Mouse (Mus musculus): ENCODE results near the gene Naaladl2.
A peak's percentile ranks its signal among the peaks of the same experiment; 100 is the strongest.
"Not testable (repeated sequence)": the region's sequence is repeated elsewhere in the genome, so short reads cannot be mapped to it uniquely, and the experiment has no call there.

Naaladl2 gene

DNA sequence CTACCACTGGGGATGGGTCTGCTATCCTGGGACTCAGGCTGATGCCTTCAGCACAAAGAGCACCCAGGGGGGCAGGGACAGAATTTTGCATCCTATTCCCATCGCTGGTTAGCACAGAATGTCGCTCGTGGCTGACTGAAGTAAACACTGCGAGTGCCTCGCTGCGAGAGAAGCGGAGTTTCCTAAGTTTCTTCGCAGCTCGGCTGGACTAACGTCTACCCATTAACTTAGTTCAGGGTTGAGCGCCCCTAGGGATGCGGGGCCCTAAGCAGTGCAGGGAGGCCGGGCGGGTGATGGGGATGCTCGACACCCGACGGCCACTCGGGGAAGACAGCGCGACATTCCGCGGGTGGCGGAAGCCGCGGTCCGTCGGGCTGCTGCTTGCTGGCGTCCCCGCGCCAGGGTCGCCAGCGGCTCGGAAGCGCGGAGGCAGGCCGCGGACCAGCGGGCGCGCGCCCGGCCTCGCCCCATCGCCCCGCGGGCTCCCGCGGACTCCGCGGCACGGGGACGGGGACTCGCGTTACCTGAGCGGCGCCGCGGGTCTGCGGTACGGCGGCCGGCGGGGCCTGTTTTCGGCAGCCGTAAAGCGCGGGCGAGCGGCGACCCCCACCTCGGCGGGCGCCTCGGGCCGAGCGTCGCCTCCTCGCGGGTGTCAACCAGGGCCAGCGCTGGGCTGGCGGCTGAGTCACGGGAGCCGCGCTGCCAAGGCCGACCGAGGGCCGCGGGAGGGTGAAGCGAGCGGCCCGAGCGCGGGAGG is at the start of gene Naaladl2:
Gene Naaladl2 (minus strand): TSS at position 707 of the 757 bp plus-strand sequence.
- DNase-seq (ENCODE audit: low spot score): peak; percentile 74

DNA sequence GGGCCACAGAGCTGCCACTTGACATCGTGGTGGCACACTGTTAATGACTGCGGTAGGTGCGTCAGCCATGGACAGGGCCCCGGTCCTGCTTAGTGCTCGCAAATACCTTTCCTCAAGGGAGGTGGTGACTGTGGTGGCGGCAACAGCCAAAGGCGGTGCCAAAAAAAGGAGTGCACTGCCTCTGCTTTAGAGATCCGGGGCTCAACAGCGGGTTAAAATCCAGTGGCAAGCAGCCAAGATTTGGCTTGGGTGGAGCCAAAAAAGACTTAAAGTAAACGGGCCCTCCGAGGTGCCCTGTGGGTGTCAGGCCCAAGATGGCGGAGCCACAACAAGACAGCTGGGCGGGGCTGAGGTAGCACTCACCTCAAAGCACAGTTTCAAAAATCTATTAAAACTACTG is 7.7 kb upstream of the Naaladl2 start:
- no peak for DNase-seq (ENCODE audit: low spot score)

DNA sequence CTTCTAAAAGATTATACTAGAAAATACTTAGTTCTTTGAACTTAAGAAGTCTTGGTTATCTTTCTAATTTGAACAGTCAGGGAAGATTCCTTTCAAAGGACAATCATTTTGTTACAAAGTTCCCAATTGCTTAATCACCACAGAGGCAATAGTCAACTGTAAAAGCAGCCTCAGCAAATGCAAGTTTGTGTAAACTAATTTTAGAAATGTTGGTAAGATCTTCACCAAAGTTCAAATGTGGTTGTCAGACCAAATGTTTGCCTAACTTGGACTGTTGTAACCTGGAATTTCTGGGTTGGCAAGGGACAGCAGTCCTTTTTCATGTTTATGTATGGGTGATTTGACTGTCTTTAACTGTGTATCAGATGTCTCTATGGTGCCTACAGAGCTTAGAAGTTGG is 3.2 kb upstream of the Naaladl2 start:
- no peak for DNase-seq (ENCODE audit: low spot score)

DNA sequence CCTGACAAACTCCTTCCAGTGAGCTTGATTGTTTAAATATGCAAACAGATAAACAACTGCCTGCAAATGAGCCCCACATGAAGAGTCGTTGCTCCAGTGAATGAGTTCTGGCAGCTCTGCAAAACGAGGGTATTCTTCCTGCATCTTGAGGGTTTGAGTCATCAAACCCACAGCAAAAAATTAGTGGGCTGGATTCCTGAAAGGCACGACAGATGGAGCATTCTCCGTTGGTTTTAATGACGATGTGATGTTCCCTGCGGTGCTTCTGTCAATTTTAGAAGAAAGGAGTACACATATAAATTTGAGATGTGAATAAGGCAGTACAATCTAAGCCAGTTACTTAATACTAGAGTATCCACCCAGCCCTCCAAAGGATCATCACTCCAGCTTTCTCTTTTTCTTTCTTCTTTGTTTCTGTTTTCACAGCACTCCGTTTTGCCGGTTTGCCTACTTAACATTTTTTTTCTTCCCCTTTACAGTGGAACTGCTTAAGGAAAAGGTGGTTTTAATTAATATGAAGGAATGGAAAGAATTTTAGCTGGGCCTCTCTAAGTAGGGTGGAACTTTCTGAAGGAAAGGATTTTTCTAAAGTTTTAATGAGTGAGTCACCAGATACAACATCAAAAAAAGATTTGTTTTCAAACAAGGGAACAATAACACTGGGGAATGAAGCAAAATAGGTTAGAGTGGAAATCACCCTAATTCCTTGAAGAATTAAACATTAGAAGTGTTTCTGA is 1.1 kb upstream of the Naaladl2 start:
- DNase-seq (ENCODE audit: low spot score): peak; percentile 53

DNA sequence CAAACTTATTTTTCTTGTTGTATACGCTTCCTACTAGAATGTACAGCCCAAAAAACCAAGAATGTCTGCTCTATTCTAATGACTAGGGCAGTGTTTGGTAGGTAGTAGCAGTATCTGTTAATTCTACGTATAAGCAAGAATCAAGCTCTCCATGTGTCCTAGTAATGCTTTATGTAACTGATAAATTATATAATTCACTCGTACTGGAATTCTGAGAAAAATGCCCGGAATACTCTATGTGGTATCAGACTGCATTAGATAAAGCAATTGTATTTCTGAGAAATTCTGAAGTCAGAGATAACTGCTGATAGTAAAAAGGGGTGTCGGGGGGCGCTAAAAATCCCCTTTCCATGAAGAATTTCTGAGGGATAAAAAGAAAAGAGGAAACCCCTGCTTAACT is 950 bp downstream of the Naaladl2 start:
- no peak for DNase-seq (ENCODE audit: low spot score)

DNA sequence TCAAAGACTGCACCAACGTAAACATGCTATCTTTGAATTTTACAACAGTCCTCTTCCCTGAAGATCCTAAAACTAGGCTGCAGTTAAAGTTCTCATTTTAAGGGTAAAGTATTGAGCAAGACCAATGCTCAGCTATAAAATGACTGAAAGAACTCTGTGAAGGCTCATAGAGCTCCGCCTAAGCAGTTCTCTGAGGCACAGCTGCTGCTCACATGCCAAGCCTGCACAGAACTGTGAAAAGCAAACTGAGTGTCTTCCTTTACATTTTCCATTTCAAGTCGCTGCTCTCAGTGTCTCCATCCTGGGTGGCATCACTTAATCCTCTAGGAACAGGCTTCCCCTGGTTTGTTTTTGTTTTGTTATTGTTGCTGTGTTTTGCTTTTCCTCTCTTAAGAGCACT is 12.2 kb downstream of the Naaladl2 start:
- no peak for DNase-seq (ENCODE audit: low spot score)

DNA sequence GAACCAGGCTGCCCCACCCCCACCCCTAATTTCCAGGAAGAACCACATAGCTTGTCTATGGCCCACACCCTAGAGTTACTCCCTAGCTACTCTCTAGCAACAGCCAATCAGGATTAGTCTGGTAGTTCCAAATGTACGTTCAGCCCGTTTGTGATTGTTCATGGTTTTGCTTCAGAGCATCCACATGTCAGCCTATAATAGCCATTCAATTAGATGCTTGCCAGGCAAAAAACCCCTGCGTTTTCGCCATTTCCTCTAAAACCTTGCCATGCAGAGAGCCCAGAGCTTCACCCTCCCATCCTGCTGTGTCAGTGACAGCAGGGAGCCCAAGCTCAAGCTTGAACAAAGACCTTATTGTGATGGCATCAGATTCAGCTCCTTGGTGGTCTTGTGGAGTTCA is 16.2 kb downstream of the Naaladl2 start:
- peak; percentile 63 for DNase-seq (ENCODE audit: low spot score)

DNA sequence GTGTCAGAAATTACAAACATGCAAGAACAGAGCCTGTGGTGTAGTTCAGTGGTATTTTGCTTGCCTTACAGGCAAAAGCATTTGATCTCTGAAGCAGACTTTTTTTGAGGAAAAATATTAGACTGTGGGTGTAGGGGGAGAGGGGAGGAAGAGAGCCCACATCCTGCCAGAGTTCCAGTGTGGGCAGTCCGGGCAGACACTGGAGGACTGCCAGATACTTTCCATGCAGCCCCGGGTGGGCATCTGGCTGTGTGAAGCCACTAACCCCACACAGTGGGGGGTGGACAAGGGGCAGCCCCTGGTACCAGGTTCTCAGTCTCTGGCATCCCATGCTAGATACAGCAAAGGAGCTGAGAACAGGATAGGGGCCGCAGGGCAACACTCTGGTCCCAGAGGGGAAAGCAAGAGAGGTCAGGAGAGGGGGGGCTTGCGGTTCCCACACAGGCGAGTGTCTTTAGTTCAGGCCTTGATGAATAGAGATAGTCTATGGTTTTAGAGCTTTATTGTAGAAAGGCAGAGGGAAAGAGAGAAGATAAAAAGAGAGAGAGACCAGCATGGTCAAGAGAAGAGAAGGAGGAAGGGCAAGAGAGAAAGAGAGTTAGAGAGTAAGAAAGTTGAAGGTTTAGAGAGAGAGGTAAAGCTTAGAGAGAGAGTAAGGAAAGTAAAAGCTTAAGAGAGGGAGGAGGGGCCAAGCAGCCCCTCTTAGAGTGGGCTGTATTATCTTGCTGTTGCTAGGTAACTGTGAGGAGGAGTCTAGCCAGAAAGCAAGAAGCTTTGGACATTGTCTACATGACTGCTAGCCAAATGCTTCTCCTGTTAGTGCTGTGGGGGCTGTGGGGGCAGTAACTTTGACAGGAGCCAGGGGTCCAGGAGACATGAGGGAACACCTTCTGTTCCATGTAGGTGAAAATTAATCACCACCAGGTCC is 18.9 kb downstream of the Naaladl2 start:
- peak; percentile 60 for DNase-seq (ENCODE audit: low spot score)

DNA sequence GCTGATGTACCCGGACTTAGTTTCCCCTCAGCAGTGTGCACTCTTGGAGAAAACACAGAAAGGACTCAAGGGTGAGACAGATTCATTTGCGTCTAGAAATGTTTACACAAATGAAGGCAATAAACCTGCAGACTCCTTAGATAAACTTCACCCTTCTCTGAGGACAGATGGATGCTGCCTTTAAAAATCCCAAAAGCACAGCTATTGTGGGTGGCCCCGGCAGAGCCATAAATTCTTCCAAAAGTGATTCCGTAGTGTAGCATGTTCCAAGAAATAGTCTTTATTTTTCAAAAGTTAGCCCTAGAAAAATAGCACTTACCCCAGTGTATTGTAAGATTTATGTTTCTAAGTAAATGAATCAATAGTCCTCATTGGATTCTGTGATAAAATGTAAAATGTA is 31.0 kb downstream of the Naaladl2 start:
- no peak for DNase-seq (ENCODE audit: low spot score)

DNA sequence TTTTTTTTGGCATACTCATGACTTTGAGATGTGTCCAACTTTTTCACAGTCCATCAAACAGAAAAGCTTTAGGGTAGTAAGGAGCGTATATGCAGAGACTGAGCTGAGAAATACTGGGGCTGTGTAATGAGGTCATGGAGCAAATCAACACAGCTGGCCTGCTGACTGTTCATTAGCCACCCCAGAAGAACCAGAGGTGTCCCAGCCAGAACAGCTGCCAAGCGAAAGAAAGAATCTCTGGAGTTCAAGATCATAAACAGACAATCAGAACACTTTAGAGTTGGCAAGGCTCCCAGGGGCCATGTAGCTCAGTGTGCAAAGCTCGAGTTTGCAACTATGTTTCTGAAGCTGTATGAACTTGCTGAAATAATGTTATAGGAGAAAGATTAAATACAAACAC is 35.1 kb downstream of the Naaladl2 start:
- DNase-seq (ENCODE audit: low spot score): no peak

DNA sequence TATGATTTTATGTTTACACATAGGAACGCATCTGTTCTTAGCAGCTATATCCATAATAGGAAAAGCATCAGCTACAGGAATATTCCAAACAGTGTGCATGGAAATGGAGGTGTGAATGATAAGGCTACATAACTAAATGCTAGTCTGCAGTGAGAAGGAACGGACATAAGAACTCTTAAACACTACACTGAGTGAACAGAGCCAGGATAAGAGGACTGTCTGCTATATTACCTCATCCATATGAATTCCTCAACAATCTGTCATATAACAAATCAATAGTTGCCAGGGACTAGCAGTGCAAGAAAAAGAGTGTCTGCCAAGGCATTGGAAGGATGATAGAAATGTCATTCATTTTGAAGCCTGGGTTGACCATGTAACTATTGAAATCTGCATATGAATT is 51.1 kb downstream of the Naaladl2 start:
- DNase-seq (ENCODE audit: low spot score): no peak

DNA sequence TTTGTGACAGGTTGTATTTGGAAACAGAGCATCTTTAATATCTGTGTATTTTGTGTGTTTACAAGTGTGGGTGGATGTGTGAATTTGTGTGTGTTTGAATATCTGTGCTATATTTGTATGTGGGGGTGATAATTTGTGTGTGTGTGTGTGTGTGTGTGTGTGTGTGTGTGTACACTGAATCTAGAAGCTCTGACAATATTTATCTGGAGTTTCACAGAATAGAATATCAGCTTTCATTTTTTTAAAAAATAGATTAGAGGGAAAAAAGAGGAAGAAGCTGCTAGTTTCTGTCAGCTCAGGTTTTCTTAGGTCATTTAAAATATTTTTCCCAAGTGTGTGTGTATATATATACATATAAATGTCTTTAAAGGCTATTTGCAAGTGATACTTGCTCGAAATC is 68.3 kb downstream of the Naaladl2 start:
- no peak for DNase-seq (ENCODE audit: low spot score)

DNA sequence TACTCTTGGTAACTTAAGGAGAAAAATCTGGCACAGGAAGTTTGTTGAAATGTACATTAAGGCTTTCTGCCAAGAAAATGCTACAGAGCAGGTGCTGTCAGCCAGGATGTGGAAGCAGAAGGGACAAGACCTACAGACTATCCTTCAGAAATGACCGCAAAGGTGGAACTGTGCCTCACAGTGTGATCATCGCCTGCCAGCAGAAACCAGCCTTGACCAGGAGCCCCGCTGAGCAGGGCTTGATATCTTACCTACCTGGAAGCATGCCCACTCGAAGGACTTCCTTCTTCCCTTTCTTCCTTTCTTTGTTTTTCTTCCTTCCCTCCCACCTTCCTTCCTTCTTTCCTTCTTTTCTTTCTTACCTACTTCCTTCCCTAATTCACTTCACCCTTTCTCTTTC is 69.8 kb downstream of the Naaladl2 start:
- no peak for DNase-seq (ENCODE audit: low spot score)

DNA sequence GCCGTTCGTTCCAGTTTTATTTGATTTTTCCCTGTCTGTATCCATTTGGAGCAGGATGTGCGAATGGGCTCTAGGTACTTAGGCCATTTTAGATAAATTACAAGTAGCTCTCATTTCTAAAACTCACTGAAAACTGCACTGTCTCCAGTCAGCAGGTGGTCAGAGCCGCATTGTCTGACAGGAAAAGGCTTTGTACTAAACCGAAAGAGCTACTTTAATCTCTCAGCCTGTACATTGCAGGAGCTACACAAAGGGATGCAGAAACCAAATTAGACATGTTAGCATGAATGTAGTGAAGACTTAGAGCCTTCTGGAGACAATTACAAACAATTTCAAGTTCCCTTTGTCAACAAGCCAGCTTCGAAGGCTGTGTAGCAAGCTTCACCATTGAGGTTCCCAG is 70.2 kb downstream of the Naaladl2 start:
- peak; percentile 22 for DNase-seq (ENCODE audit: low spot score)

DNA sequence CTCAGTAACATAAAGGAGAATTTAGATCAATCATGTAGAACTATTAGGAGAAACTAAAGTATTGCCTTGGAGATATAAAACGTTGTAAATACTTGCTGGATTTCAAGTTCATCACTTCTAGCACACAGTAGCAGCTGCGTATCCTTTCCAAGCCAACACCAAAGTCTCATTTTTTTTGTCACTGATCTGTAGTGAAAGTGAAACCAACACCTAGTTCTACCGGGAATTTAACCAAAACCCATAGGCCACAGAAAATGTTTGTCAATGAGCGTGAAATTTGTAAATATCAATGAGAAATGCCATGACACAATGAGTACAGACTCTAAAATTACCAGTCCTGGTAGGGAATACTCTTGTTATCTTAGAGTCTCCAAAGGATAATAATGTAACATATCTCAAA is 80.8 kb downstream of the Naaladl2 start:
- DNase-seq (ENCODE audit: low spot score): no peak

DNA sequence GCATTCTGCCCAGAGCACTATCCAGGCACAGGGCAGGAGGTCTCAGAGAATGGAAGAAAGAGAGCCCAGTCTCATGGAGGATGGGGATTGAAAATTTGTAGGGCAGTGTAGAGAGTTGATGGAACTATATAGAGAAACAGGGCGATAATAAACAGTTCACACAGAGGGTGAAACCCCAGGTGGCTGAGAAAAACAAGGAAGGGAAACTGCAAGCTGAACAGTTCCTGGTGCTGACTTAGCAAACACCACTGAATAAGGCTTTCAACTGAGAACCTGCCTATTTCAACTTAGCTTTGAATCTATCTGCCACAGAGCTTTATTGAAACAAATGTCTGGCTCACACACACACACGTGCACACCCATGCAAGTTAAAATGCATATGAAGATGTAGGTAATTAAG is 91.1 kb downstream of the Naaladl2 start:
- no peak for DNase-seq (ENCODE audit: low spot score)

DNA sequence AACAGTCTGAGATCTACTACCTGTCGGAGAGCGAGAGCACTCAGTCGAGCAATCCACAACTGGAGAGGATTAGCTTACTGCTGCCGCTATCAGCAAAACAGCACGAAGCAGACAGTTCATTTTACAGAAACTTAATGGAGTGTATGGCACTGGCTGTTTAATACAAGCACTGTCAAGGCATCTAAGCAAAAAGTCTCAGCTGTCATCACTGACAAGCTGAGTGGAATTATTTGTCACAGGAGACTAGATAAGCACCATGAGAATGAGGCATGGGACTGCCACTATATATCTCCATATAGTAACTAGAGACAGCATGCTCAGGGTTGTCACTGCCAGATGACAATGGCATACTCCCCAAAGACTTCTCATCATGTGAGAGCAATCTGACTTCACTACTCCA is 124.1 kb downstream of the Naaladl2 start:
- DNase-seq (ENCODE audit: low spot score): no peak

DNA sequence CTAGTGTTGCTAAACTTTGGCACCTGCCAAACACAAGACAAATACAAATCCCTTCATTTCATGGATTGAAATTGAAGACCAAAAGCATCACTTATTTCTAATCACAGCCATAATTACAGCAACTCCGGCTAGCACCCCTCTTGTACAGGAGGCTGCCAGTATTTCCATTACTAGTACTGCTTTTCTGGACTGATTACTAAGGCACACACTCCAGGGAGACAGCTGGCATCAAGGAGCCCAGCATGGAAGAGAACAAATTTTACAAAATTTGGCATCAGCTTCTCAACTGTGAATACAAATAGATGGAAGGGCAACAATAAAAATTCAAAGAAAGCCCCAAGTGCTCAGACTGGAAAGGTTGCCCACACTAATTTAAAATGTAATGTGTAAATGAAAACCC is 133.3 kb downstream of the Naaladl2 start:
- DNase-seq (ENCODE audit: low spot score): no peak

DNA sequence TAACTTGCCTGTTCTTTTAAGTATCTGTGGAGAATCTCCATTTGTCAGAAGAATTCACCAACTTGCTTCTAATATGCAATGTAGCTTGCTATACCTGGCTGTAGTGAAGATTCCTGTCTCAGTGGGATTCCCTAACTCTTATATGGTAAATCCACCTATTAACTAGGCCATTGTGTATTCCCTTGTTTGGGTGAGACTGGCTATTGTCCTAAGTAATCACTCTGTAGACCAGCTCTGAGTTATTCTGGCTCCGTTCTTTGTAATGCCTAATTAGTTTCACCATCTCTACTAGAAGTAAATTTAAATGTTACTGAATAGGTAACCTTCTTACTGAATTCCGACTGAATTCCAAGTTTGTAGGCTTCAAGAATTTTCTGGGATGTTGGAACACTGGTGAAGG is 137.3 kb downstream of the Naaladl2 start:
- DNase-seq (ENCODE audit: low spot score): not testable (repeated sequence)

DNA sequence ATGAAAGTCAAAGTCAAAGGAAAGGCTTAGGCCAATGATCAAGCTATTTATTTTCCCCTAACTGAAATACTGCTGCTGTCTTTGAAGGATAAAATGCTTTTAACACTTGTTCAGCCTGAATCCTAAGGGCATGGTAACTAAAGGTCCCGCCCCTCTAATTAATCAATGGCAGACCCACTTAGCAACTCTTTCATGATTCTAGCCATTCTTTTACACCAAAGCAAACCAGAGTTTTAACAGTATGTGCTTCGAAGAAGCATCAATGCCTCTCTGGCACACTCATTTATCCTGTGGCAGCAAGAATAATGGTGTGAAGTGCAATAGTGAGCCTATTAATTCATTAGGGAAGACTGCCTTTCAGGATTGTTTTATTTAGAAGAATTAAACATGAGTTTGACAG is 151.5 kb downstream of the Naaladl2 start:
- DNase-seq (ENCODE audit: low spot score): peak; percentile 61

DNA sequence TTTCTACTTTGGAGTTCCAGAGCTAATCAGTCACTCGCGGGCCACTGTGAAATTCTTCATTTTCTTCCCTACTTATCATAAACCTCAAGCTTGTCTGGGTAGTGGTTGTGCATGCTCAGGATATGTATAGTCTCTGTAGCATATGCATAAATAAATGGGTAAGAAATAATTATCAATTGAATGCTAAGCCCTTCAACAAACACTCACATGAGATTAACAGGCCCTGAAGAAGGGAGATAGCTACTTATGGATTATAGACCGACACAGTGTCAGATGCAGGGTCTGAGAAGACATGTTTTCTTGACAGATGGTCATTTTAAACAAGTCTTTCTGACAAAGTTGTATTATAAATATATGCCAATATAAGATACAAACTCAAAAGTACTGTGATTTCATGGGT is 152.0 kb downstream of the Naaladl2 start:
- DNase-seq (ENCODE audit: low spot score): no peak

DNA sequence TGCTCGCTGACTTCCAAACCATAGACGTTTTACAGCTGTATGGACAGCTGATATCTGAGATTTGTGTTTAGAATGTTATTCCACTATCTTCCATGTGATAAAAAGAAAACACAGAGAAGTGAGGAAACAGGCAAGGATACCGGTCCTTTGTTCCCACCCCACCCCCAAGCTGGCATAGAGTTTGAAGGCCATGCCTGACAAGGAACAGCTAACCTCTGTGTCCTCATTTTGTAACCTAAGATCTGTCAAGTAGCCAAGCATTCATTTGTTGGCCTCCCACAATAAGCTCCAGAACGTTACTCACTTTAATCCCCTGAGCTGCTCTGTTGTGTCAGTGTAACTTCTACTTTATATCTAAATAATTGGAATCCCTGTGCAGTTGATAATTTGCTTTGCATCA is 161.9 kb downstream of the Naaladl2 start:
- DNase-seq (ENCODE audit: low spot score): no peak

DNA sequence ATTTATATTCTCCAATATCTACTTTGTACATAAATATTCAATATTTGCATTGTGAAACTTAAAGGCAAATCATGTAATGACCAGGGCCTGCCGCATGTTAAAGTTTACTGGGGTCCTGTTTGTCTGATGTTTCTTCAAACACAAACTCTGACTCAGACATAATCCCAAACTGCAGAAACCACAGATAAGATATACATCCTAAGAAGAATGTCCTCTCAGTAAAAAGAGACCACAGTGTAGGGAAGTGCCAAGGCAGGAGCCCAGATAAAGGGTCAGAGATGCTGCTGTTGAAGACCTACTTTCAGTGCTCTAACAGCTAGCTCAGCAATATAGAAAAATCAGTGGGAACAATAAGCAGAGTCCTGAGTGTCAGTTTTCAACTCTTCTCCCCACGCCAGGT is 201.9 kb downstream of the Naaladl2 start:
- no peak for DNase-seq (ENCODE audit: low spot score)
